Mouse (Mus musculus) mesoderm, embryonic 11.5 days (tissue): ENCODE measurements at regions not wholly inside any gene's neighbourhood (a gene's known extent, or its start where the extent isn't known, plus 50 kb on each side); places are given as distances from the start of the nearest gene placed in this dataset.
A peak's percentile ranks its signal among the peaks of the same experiment; 100 is the strongest.

ENCODE experiments used
- DNase-seq: peaks from one replicate; pipeline ENCODE4 v3.0.0-alpha.2; 2012; ENCODE audit warnings: low read depth, low spot score

- DNase-seq = peak; percentile 3
Observed at GRCm38 (mm10) chrX:35683332-35683731, 205.3 kb upstream of the Dock11 start.
